Mouse (Mus musculus): ENCODE results near the gene Frs2.

Gene Frs2

DNA sequence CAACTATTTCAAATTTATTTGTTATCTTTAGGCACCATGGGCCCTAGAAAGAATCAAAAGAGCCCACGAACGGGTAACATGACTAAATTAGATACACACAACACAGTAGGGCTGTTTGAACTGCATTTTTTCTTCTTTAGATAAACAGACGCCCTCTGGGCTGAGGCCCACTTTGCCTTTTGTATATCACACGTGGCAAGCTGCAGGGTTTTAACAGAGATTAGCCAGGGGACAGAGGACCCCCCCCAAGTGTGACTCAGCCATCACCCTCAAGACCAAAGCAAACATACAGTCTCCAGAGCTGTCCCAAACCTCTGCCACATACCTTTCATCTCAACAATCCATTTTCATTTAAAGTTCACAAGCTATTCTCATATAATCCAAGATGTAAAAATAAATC, 42.1 kb downstream of the Frs2 start:
- no peak for DNase-seq (ENCODE audit: low spot score in 2 of 2)

DNA sequence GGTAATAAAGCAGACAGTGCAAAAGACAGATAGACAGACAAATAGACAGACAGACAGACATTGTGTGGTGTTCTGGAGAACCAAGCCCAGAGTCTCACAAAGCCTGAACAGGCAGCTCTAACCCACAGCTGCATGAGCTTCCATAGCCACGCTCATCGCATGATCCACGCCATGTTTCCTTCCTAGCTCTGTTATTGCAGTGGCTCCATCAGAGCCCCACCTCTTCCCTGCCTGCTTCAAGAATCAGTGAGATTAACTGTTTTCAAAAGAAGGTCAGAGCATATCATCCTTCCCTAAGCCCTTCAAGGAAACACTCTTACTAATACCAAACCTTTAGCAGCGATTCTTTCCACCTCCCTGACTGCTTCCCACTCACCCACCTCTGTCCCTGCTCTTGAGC, 43.3 kb downstream of the Frs2 start:
- no peak for DNase-seq (ENCODE audit: low spot score in 2 of 2)

DNA sequence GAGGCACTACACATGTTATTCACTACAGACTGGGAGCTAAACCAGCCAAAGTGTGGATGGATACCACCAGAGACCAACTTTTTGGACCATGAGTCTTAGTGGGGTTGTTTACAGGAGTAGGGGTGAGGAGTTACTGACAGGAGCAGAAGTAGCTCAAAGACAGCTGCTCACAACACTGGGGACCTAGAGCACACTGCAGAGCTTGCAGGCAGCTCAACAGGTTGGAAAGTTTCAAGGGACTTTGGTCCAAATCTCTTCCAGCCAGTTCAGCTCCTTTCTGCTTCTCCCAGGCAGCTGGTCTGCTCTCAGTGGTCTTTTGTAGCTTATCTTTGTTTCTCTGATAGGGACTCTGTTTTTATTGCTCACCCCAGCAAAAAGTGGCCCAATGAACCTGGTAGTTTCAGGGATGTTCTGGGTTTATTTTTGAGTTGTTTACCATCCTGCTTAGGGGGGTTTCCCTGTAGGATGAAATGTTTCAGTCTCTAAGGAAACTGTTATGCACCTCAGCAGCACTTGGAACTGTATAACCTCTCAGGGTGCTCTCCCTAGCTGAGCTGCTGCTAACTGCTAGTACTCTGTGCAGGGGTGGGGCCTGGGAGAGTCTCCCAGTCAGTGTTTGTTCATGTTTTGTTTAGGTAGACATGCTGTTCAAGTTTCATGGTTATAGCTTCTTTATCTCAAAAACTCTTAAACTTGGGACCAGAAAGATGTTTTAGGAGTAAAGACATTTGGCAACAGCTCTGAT, 44.3 kb downstream of the Frs2 start:
- no peak for DNase-seq (ENCODE audit: low spot score in 2 of 2)

DNA sequence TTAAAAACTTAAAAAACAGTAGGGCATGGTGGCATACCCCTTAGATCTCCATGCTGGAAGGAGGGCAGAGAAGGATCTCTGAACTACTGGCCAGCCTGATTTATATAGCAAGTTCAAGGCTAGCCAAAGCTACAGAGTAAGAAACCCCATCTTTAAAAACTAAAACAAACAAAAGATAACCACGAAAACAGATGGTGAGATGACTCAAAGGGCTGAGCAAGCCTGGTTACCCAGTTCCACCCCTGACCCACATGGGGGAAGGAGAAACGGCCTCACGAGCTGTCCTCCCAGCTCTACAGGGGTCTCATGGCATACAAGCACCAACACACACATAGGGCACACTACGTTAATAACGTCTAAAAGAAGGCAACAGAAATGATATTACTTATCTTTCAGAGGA, 48.2 kb downstream of the Frs2 start:
- DNase-seq (ENCODE audit: low spot score in 2 of 2): no peak

DNA sequence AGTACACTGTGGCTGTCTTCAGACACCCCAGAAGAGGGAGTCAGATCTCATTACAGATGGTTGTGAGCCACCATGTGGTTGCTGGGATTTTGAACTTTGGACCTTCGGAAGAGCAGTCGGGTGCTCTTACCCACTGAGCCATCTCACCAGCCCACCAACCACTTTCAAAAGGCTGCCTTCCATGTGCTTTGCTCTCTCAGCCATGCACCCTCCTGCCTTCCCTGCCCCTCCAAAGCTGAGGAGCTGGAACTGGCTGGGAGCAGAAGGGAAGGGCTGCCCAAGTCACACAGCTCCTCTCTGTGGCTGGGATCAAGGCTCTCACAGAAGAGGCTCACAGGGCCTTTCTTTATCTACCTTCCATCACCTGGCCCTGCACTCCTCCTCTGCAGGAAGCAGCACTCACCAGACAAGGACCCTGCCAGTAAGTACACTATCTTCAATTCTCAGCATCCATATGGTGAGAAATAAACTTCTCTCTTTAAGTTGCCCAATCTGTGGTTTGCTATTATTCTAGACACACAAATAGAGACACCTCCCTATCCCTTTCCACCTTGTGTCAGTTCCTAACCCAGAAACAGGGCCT, 51.1 kb downstream of the Frs2 start:
- no peak for DNase-seq (ENCODE audit: low spot score in 2 of 2)

DNA sequence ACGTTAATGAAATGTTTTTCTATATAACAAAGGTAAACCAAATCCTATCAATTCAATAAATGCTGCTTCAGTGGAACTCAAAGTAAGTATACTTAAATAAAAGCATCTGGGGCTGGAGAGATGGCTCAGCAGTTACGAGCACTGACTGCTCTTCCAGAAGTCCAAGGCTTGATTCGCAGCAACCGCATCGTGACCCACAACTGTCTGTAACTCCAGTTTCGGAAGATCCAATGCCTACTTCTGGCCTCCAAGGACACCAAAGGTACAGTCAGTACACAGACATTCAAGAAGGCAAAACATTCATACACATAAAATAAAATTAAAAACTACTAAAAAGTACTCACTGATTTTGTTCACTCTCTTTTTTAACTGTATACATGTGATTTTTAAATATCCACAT, 52.2 kb downstream of the Frs2 start:
- DNase-seq (ENCODE audit: low spot score in 2 of 2): no peak

DNA sequence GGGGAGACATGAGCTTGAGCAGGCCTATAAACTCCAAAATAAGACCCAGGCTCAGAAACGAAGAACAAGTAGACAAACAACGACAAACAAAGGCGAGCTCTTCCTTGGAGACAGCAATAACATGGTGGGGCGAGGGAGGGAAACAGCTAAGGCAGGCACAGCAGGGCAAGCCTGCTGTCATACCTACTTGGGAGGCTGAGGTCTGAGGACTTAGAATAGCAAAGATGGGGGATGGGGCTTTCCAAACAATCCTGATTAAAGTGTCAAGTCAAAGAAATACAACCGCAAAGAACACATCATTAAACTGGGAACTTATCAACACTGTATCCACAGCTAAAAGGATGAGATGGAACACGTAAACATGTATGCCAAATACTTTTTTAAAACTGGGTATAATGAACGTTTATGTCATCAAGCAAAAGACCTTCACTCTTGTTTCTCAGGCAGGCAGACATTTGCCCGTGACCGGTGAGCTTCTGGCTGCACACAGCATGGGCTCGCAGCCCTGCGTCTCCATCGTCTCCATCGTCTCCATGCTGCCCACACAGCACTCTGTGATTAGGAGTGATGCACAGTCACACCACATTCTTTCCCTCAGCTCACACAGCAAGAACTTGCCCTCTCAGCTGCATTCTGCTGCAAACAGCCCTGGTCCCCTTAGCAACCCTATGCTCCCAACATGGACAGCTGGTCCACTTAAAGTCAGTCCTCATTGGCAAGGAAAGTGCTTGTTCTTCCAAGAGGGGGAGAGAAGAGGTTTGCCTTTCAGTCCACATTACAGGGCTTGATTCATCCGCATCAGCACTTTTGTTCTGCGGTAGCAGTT, 53.6 kb downstream of the Frs2 start:
- peak; percentile 26 to 29 for DNase-seq (ENCODE audit: low spot score in 2 of 2)

DNA sequence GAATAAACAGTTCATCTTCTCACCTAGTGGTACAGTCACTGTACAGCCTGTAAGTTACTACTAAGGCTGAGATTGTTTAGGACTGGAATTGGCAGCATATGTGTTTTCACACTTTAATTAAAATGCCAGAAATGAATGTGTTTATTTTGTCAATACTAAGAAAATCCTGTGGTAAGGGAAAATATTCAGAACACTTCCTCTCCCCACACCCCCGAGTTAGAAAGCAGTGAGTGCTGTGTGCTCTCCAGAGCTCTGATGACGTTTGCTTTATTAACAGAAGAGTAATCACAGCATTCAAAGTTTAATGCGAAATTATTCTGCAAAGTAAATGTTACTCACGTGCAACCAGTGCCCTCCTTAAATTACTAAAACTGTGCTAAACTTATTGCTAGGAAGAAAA, 58.7 kb downstream of the Frs2 start:
- DNase-seq (ENCODE audit: low spot score in 2 of 2): no peak

DNA sequence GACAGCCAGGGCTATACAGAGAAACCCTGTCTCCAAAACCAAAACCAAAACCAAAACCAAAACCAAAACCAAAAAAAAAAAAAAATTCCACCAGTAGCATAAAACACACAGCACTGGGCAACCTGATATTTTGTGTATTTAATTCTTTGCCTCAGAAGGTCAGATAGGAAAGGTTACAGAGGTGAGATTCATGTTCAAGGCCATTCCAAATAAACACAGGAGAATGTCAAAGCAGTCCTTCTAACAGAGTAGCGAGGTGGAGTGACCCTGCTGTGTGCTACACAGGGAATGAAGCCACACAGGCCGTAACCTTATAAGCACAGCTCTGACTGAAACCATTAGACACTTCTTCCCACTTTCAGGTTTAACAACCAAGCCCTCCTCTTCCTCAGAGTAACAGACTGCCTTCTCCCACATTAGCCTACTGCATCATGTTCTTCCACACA, 66.4 kb downstream of the Frs2 start:
- DNase-seq (ENCODE audit: low spot score in 2 of 2): no peak

DNA sequence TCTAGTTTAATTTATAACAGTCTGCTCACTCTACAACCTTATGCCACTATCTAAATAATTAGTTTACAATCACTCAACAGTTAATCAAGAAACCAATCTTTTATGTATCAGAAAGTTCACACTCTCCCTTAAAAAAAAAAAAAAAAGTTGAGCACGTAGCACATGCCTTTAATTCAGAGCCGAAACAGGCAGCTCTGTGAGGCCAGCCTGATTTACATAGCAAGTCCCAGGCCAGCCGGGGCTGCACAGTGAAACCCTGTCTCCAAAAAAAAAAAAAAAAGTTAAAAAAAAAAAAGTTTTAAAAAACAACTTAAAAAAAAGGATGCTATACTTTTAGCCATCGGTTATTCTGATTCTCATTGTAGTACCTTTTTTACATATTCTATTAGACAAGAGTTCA, 67.0 kb downstream of the Frs2 start:
- no peak for DNase-seq (ENCODE audit: low spot score in 2 of 2)

DNA sequence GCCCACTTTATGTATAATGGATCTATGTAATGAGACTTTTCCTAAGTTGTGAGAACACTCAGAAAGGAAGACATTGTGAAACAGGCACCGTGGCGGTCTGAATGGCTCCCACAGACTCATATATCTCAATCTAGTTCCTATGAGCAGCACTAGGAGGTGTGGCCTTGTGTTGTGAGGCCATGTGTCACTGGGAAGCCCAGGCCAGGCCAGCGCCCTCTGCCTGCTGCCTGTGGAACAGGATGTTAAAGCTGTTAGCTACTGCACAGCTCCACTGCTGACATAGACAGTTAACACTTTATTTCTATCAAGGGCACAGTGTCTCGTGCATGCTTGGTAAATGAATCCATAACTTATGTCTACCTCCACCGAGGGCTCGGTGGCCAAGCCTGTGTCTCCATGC, 70.0 kb downstream of the Frs2 start:
- no peak for DNase-seq (ENCODE audit: low spot score in 2 of 2)

DNA sequence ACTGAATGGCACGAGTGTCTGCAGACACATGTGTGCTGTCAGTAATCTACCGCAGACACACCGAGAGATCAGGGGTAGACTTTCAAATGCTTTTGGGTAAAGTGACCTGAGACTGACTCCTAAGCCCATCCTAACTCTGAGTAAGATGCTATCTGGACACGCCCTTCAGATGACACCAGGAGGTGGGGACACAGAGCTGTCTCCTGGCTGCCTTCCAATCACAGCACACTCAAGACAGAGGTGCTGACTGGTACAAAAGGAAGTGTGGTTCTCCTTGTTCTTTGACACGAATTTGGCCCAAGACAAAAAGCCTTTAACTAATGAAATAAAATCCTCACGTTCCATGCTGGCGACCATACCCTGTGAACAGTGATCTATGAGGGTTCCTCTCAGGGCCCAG, 75.2 kb downstream of the Frs2 start:
- no peak for DNase-seq (ENCODE audit: low spot score in 2 of 2)

DNA sequence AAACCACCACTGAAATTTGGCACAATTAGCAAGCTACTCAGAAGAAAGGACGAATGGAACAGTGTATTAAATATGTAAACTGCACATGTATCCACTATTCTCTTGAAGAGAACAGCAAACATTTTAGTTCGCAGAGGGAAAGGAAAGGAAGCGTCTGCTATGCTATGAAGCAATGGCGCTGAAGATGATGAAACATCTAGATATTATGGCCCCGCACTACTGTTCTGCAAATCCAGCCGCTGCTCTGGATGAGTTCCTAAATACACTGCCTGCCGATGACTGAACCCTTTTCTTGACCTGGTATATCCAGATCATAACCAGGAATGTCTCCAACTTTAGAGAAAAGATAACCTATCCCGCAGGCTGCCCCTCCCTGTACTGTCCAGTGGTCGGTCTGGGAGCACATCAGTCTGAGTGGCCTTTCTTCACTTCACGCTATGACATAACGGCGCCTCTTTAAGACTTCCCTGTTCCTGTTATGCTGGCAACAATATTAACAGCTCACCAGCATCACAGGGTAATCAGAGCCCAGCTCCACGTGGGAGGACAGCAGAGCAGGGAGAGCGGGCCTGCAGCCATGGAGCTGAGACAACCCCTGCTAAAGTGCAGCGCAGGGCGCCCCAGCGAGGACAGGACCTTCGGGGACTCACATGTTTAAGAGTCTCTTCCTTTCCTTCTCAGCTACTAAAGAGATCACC, 76.0 kb downstream of the Frs2 start:
- DNase-seq (ENCODE audit: low spot score in 2 of 2): peak in 1 of 2 experiments; percentile 25

DNA sequence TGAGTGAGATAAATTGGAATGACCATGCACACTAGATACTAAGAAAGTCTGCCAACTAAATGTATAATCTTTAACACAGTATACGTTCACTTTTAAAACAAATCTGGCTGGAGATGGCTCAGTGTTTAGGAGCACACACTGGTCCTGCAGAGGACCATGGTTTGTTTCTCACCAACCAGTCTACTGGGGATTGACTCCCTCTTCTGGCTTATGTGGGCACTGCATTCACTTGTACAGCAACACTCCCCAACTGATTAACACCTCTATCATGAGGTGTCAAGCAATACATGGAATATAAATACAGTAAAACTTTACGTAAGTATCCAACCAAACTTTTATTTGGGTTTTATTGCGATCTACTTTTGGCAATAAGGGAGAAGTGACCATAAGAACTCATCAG, 79.2 kb downstream of the Frs2 start:
- no peak for DNase-seq (ENCODE audit: low spot score in 2 of 2)

DNA sequence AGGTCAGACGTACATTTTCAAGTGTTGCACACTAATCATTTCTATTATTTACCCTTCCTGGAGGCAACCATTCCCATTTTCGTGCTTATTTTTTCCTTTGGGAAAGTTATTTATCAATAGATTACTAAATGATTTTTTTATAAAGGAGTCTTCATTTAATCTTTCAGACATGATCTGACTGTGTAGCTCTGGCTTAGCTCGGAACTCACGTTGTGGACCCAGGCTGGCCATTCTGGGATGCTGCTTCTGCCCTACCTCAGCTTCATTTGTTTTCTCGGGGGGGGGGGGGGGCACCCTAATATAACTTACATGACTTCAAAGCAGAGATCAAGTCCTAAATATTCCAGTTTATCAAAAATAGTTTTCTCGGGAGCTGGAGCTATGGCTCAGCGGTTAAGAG, 84.3 kb downstream of the Frs2 start:
- no peak for DNase-seq (ENCODE audit: low spot score in 2 of 2)

DNA sequence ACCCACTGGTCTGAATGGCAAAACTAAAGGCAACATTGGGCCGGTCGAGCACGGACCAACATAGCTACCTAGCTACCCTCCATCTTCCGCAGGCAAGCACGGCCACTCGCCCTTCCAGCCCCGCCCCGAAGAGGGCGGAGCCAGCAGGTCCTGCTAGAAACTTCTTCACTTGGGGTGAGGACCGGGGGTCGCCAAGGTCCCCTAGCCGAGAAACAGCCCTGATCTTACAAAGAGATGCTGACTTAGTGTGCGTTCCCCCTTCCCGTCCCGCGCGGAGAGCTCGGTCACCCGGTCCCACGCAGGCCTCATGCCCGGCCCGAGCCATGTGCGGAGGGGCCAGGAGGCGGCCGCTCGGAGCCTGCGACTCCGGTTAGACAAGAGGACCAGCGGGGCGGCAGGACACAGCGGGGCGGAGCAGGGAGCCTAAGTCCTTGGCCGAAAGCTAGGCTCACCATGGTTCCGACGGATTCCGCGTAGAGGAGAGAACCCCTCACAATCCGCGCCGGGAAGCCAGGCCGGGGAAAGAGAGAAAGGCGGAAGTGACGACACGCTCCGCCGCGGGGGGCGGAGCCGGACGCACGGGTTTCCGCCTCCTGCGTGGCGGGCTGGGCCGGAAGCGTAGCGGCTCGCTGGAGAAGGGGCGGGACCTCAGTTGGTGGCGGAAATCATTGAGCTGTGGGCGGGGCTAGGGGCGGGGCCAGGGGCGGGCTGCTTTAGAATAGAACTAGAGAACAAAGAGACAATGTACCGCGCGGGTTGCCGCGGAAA, 84.9 kb downstream of the Frs2 start, which contains the start of gene Cct2:
Gene Cct2 (minus strand): TSS at position 561 of the 768 bp plus-strand sequence.
- peak; percentile 80 to 87 for DNase-seq (ENCODE audit: low spot score in 2 of 2)

DNA sequence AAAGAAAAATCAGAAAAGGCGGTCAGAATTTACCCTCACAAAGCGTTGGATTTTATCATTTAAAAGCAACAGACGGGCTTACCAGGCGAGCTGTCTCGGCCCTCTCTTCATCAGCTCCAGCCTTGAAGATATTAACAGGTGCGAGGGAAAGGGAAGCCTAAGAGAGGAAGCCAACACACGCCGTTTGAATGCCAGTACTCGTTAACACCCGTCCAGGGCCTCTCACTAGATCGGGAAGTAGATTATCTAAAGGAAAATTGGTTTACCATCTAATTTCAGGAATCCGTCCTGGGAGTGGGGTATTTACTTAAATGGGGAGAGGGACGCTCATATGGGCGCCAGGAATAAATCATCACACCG, 85.5 kb downstream of the Frs2 start:
- no peak for DNase-seq (ENCODE audit: low spot score in 2 of 2)

DNA sequence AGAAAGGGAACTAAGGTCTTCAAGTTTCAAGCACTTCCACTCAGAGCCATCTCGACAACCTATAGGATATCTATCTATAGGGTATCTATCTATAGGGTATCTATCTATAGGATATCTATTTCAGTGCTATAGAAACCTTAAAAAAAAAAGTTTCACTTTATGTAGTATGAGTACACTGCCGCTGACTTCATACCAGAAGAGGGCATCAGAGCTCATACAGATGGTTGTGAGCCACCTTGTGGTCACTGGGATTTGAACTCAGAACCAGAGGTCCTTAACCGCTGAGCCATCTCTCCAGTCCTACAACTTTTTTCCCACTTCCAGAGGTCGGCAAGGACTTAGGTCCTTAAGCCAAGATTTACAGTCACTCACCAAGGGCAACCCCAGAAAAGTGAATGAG, 92.7 kb downstream of the Frs2 start:
- no peak for DNase-seq (ENCODE audit: low spot score in 2 of 2)

DNA sequence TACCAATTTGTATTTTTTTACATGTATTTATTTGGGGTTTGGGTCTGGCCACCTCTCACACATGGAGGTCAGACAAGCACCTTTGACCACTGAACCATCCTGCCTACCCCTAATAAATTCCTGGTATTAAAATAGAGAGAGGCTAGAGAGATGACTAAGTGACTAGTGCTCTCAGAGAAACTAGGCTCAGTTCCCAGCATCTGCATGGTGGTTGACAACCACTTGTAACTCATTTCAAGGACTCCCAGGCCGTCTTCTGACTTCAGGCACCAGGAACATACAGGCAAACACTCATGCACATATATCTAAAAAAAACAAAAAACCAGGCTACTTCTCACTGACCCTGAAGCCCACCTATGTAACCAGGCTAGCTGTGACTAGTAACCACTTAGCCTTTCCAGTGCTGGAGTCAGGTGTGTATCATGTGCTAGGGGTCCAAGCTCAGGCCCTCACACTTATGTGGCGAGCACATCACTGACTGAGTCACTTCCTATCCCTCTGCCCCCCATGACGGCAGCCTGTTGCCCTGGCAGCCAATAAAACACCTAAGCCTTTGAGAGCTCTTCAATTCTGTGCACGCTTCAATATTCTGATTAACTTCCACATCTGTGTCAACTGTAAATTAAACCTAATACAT, 98.3 kb downstream of the Frs2 start:
- DNase-seq (ENCODE audit: low spot score in 2 of 2): peak; percentile 21 to 48

DNA sequence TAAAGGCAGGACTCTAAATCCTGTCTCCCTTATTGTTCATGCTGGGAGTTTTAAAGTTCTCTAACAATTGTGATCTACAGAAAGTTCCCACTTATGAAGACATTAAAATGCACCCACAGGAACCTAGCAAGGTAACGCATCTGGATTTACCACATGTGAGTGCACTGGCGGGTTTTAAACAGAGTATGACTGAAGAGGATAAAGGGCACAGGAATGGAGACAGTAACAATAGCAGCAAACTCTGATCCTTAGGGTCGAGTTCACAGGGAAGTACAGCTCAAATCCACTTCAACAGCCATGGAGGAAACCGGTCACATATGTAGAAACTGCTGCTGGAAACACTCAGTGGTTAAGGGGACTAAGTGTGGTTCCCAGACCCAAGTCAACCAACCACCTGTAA, 99.1 kb downstream of the Frs2 start:
- no peak for DNase-seq (ENCODE audit: low spot score in 2 of 2)
